Mouse (Mus musculus) adrenal gland, postnatal 10 days (tissue): ENCODE data around the gene Lefty1. TPM values are rescaled to one million over a fixed set of nuclear protein-coding genes. Genes with fewer than 3 reads are reported as not detected.
"Not testable (repeated sequence)": the region's sequence is repeated elsewhere in the genome, so short reads cannot be mapped to it uniquely, and the experiment has no call there.

ENCODE experiments used
- DNase-seq: peaks from one replicate; pipeline ENCODE4 v3.0.0; 2021; ENCODE audit warnings: mixed read lengths
- total RNA-seq, 2 experiments: library from RNA; stranded (reverse); gene quantifications; 2 replicates each; pipeline ENCODE4 v1.2.3; 2021

The Lefty1 gene
- total RNA-seq, 2 experiments from 2014 or later = 0.63 to 0.79 TPM

DNA sequence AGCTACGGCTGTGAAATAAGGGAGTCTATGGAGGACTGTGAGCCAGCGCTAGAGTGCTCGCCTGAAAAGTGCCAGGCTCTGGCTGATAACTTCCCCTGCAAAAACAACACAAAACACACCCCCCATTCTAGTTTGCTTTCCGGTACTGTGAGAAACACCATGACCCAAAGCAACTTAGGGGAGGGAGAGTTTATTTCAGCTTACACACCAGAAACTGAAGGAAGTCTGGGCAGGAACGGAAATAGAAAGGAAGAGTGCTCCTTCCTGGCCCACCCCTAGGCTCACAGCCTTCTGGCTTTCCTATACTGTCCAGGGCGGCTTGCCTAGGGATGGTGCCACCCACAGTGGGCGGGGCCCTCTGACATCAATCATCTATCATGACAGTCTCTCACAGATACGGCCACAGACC, 22.2 kb downstream of the Lefty1 start:
- peak; percentile 65 for DNase-seq

GRCm38 (mm10) chr1:180957989-180958388, 23.2 kb downstream of the Lefty1 start:
- DNase-seq = no peak

GRCm38 (mm10) chr1:180958797-180959196, 24.0 kb downstream of the Lefty1 start:
- DNase-seq = no peak

- DNase-seq = no peak
Measured at GRCm38 (mm10) chr1:180965786-180966185, 31.0 kb downstream of the Lefty1 start.

DNA sequence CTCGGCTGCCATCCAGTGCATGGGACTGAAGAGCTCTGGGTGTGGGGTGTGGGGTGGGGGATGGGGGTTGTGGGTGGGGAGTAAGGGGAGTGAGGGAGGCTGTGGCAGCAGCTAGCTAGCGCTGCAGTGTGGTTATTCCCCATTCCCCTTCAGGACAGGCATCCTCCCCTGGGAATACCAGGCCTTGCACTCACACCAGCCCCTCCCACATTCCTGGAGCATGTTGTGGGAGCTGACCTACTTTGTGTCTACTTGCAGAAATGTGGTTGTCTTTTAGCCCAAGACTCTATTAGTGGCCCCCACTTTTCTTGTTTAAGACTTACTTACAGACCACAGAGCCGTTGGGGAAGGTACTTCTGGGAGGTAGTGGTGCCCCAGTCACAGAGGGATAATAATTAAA, 31.7 kb downstream of the Lefty1 start:
- peak; percentile 57 for DNase-seq

DNA sequence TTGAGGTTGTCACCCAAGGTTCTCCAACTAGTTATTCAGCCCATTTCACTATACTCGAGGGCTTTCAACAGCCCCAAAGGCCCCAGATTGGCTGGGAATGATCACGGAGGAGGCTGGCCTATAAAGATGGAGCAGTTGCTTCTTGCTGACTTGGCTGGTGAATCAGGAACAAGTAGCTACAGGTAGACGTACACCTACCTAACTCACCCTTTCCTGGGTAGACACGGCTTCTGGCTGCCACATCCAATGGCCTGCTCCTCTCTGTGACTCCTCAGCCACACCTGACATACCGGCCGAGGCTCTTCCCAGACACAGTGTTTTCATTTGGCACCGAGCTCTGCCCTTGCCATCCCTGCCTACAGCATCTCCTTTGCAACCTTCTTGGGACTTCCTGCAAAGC, 32.4 kb downstream of the Lefty1 start:
- DNase-seq = no peak

DNA sequence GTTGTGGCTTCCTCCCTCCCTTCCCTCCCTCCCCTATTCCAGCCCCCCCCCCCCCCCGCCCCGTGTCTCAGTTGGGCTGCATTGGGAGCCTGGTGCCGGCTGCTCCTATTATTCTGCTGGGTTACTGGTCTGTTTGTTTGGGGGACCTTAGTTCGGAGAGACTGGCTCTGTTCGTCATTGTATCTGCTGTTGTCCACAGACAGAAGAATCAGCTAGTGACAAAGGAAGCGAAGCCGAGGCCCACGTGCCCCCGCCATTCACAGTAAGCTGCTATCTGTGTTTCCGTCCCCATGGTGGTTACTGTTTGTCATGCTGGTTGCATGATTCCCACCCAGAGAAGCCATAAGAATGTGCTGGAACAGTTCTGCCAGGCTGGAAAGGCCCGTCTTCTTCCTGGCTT, 38.1 kb downstream of the Lefty1 start:
- no peak for DNase-seq

- peak; percentile 47 for DNase-seq
Measured at GRCm38 (mm10) chr1:180974126-180974746, 39.4 kb downstream of the Lefty1 start.

DNA sequence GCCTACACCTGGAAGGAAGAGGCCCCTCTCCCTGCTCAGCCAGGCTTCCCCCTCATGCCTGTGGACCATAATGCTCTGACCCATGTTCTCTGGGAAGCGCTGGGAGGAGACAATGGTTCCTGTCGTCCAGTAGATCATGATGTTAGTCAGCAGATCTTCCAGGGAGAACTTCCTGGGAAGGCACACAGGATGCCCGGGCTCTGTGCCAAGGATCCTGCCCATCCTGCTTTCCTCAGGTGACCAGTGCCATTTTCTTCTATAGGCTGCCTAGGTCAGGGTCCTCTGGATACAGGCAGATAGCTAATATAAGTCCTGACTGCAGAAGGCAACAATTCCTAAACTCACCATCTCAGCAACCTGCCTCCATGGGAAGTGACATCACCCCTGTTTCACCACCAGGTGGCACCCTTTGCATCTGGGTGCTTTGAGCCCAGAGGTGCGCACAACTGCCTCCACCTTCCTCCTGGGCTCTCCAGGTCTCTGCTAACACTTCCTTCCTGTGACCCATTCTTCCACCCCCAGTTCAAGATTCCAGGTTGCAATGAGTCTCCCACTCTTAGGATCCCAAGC, 41.4 kb downstream of the Lefty1 start:
- DNase-seq = peak; percentile 68

- no peak for DNase-seq
Measured at GRCm38 (mm10) chr1:180979484-180980251, 44.8 kb downstream of the Lefty1 start.

DNA sequence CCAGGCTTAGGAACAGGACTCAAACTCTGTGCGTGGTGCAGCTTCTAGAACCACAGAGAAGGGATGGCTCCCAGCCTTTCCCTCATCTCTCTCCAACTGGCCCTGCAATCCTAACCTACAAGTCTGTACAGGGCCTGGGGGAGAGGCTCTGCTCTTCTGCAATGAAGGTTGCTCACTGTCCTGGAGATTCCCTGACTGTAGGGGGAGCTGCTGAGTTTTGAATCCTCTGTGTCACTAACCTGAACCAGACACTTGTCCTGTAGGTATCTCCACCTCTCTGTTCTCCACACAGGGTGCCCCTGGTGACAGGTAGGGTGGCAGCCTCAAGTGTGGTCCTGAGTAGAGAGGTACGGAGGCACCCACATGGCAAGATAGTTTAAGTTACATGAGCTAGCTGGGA, 45.6 kb downstream of the Lefty1 start:
- DNase-seq = no peak

DNA sequence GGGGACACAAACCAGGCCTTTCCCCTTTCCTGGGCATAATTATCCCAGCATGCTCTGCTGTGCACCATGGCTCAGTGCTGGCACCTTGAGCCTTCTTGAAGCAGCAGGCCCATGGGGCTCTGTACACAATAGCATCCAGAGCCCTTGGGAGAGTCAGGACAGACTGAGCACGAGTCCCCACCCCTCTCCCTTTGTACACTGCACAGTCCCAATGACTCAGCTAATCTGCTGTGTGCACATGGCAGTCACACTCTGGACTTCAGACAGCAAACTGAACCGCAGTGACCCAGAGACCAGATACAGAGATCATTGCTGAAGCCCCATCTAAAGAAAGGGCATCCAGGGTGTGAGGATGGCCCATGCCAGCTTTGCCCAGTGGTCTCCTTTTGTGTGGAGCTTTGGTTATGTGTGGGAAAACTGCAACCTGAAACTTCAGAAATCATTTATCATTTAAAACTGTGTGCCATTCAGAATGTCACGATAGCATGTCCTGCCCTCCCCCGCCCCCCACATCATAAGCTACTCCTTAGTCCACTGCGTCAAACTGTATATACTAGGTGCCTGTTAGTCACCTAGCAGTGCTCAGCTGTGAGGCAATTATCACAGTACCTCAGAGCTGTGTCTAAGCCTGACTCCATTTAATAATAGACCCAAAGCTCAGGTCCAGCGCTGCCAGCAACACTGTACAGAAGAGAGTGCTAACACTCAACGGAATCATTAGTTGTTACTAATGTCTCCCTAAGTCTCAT, 46.6 kb downstream of the Lefty1 start:
- not testable (repeated sequence) for DNase-seq

DNA sequence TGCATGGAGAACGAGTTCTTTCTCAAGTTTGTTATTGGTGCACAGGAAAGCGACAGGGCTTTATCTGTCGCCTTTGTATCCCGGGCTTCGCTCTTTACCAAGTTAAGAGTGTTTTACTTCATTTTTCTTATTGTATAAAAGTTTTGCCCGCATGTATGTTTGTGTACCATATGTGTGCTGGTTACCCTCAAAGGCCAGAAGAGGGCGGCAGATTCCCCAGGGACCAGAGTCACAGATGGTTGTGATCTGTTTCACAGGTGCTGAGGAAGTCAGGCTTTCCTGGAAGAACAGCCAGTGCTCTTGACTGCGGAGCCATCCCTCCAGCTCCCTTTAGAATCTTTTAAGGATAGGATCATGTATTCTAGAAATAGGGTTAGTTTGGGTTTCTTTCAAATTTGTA, 51.9 kb downstream of the Lefty1 start:
- DNase-seq = no peak

- DNase-seq = peak; percentile 86
Measured at GRCm38 (mm10) chr1:180987759-180988158, 52.9 kb downstream of the Lefty1 start.

Other genes starting within 250 kb of the Lefty1 start
- not detected for gene Mixl1, start 238.0 kb upstream of the Lefty1 start, total RNA-seq
- gene Acbd3, start 209.0 kb upstream of the Lefty1 start, total RNA-seq = 10 to 100 TPM; 38.9 to 40.6 TPM
- gene H3f3a, start 121.1 kb upstream of the Lefty1 start, total RNA-seq = 100 to 1,000 TPM; 809 to 834 TPM
- 10 to 100 TPM; 21.7 to 22.6 TPM for gene Sde2, start 83.9 kb upstream of the Lefty1 start, total RNA-seq
- gene Lefty2, start 41.9 kb upstream of the Lefty1 start, total RNA-seq = under 1 TPM; 0.48 to 1.00 TPM
- 10 to 100 TPM; 32.6 to 34.7 TPM for gene Pycr2, start 30.7 kb upstream of the Lefty1 start, total RNA-seq
- 10 to 100 TPM; 24.7 to 27.3 TPM for gene Tmem63a, start 7.3 kb downstream of the Lefty1 start, total RNA-seq
- gene Ephx1, start 85.9 kb downstream of the Lefty1 start, total RNA-seq = 10 to 100 TPM; 61.5 to 67.2 TPM
- under 1 TPM in 1 of 2 experiments, not detected in 1; 0.12 TPM for gene 9130409I23Rik, start 116.2 kb downstream of the Lefty1 start, total RNA-seq
- 10 to 100 TPM; 14.4 to 20.6 TPM for gene Nvl, start 209.2 kb downstream of the Lefty1 start, total RNA-seq
- gene Cnih4, start 209.7 kb downstream of the Lefty1 start, total RNA-seq = 10 to 100 TPM; 38.1 to 40.9 TPM